Mouse (Mus musculus) urinary bladder, adult 2 months (tissue): ENCODE data around the gene Acbd4. TPM values are rescaled to one million over a fixed set of nuclear protein-coding genes. Genes with fewer than 3 reads are reported as not detected.

Source experiments
- DNase-seq: peaks from one replicate; pipeline ENCODE4 v3.0.0; 2022; ENCODE audit warnings: low spot score
- polyA plus RNA-seq: library from polyadenylated mRNA; depleted of rRNA; stranded (reverse); fragments of >200 nt; gene quantifications from 2 replicates; pipeline ENCODE4 v1.2.3, GENCODE M21; 2012

Acbd4 gene
- polyA plus RNA-seq, 1 experiment, result 59.4 TPM

DNA sequence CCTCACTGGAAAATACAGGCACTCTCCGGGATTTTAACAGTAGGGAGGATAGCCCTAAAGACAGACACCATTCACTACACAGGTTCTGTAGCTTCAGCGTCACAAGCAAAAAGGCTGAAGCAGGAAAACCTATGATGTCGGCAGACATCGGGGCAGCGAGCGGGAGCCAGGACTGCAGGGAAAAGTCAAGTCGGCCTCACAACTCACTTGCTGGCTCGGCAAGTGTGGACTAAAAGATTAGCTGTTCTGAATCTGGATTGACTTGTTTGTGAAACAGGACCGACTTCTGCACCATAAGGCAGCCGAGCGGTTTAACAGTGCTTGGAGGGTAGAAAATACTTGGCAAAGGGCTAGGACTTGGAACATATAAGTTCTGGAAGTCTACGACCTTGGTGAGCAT, 11.5 kb downstream of the Acbd4 start:
- DNase-seq, result no peak

DNA sequence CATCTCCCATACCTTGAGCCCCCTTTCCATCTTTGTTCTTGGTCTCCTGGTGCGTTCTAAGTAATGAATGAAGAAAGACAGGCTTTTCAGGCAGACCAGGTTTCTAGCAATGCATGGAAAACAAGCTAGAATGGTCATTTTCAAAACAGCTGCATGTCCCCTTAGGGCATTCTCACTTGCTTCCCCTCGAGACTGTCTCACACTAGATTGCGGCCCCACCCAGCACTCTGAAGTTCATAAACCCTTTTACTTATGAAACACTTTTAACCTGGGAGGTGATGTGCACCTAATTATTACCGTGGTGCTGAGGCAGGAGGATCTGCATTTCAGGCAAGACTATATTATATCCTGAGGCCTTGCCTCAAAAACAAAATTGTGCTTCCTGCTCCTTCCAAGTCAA, 12.3 kb downstream of the Acbd4 start:
- DNase-seq, result no peak

DNA sequence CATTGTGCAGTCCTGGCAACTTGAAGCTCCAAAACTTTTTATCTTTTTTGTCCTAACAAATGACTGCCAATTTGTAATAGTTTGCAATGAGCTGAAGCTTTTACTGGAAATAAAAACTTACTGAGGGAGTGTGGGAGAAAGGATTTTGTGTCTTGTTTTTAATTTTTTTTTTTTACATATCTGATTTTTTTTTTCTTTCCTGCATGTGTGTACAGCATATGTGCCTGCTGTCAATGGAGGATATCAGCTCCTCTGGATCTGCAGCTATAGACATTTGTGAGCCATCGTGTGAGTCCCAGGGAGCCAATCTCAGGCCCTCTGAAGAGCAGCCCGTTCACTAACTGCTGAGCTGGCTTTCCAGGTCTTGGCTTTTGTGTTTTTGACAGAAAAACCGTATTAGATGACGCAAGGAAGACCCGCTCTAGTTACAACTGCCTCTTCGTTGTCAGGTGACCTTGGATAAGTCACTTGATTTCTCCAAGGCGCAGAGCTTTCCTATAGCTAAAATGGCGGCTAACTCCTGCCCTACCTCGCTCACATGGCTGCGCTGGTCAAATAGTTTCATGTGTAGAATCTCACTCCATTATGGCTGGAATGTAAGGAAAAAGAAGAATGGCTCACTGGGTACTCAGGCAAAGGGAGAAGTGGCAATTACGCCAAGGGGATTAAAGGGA, 12.9 kb downstream of the Acbd4 start:
- no peak for DNase-seq

DNA sequence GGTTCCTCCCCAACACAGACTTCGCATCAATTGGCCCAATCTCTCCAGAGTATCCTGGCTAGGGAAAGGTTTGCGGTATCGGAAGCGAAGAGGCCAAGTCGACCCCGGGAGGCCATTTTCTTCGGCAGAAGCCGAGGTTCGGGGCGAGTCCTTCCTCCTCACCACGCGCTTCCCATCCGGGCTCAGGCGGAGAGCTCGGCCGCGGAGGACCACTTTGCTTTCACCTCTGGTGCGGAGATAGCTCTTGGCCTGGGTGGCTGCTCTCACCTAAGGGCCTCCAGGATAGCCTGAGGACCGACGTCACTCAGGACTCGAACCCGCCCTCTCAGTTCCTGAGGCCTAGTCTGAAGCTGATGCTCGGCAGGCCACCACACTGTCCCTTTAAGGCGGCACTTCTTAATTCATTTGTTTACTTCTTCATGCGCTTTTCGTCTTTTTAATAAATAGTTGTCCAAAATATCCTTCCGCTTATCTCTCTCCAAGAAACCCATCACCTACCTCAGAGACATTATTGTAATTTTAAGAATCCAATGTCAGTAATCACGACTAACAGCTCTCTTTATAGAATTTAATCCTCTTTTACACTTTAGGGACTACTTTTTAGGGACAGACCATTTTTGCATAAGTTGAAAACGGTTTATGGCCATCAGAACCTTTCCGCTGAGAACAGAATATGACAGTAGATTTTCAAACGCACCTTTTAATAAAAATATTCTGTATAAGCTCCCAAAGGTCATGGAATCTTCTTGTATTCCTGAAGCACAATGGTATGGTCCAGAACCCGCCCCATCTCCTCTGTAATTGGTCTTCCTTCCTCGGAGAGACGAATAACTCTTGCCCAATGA, 13.9 kb downstream of the Acbd4 start:
- DNase-seq, result peak; percentile 75

DNA sequence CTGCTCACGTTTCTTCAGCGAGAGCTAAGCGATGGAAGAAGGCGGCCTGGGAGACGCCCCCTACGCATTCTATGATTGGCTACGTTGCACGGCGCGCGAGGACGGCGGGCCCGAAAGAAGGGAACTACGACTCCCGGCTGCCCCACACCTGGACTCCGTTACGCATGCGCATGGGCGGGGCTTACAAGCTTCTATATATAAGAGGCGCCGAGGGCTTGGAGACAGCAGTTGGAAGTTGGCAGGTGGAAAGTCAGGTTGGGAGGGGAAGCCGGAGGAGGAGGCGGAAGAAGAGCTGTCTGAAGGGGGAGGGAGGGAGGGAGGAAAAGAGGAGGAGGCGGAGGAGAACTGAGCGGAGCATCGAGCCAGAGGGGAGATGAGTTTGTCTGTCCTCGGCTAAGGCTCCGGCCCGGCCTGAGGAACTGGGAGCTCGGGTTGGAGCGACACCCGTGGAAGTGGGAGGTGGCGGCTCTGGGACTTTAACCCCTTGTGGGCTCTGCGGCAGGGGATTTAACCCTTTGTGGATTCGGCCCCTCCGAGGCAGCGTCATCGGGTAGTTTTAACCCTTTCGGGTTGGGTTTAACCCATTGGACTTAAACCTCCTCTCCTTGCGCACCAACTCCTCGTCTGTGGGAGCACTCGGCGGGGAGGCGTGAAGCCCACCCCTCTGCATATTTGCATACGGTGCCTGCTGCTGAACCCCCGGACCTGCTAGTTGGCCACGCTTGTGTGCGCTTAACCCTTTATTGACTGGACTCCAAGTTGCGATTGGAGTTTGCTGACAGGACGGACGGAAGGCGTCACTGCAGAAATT, 14.7 kb downstream of the Acbd4 start, which contains the start of gene Hexim1:
TSS of gene Hexim1 (plus strand) at position 224 of the 811 bp plus-strand sequence.
- peak; percentile 99 for DNase-seq

DNA sequence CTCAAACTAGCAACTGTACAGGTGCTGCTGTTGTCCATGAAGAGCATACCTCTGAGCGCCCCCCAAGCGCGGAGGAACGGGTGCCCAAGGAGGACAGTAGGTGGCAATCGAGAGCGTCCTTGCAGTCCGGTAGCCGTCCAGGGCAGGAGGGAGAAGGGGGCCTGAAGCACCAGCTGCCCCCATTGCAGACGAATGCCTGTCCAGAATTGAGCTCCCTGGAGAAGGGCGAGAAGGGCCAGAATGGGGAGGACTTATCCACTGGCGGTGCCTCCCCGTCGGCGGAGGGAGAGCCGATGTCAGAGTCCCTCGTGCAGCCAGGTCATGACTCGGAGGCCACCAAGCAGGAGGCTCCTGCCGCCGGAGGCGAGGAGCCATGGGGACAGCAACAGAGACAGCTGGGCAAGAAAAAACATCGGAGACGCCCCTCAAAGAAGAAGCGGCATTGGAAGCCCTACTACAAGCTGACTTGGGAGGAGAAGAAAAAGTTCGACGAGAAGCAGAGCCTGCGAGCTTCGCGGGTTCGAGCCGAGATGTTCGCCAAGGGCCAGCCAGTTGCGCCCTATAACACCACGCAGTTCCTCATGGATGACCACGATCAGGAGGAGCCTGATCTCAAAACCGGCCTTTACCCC, 15.6 kb downstream of the Acbd4 start:
- DNase-seq, result peak; percentile 68

DNA sequence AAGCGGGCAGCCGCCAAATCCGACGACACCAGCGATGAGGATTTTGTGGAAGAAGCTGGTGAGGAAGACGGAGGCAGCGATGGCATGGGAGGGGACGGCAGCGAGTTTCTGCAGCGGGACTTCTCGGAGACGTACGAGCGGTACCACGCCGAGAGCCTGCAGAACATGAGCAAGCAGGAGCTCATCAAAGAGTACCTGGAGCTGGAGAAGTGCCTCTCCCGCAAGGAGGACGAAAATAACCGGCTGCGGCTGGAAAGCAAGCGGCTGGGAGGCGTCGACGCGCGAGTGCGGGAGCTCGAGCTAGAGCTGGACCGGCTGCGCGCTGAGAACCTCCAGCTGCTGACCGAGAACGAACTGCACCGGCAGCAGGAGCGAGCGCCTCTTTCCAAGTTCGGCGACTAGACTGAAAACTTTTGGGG, 16.1 kb downstream of the Acbd4 start:
- peak; percentile 58 for DNase-seq

DNA sequence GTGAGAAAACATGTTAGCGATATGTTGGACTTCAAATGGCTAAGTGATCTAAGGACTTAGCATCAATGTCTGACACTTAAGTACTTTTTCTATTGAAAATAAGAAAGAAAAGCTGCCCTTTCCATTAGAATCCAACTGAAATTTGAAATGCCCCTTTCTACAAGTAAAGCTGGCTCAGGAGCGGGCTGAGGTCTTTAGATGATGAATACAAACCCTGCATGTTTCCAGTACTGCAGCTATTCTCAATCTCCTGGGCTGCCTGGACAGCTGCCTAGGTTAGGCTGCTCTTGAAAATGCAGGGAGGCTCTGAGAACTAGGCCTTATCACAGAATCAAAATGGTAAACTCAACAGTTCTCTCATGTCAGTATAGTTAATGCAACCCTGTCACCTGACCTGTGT, 17.4 kb downstream of the Acbd4 start:
- DNase-seq, result no peak

DNA sequence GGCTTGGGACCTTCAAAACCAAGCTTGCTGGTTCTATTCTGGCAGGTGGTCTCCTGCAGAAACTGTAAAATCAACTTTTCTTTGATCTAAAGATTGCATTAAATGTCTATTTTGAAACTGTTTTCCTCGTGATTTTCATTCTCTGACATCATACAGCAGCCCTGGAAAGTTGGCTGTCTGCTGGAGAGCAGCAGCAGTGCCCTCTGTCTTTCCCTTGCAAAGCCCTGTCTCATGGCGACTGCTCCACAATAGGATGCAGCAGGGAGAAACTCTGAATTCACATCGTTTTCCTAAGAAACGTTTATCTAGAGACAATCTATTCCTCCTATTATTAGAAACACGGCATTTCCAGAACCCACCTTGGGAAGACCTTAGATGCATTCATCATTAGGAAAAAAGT, 18.1 kb downstream of the Acbd4 start:
- DNase-seq, result no peak

DNA sequence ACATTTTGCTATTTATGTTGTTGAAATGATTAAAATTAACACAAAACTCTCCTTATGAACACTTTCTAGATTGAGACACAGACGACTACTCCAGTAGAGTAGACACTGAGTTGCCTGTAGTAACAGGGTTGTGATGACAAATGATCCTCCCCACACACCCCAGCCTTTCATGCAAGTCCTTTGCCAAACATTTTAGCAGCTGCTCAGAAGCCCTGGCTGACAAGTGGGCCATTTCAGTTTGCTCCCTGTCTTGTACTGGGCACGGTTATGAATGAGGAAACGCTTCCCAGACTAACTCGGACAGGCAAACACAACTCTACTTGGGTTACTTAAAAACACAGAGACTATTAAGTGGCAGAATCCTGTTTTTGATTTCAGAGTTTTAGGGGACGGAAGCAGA, 18.8 kb downstream of the Acbd4 start:
- no peak for DNase-seq

DNA sequence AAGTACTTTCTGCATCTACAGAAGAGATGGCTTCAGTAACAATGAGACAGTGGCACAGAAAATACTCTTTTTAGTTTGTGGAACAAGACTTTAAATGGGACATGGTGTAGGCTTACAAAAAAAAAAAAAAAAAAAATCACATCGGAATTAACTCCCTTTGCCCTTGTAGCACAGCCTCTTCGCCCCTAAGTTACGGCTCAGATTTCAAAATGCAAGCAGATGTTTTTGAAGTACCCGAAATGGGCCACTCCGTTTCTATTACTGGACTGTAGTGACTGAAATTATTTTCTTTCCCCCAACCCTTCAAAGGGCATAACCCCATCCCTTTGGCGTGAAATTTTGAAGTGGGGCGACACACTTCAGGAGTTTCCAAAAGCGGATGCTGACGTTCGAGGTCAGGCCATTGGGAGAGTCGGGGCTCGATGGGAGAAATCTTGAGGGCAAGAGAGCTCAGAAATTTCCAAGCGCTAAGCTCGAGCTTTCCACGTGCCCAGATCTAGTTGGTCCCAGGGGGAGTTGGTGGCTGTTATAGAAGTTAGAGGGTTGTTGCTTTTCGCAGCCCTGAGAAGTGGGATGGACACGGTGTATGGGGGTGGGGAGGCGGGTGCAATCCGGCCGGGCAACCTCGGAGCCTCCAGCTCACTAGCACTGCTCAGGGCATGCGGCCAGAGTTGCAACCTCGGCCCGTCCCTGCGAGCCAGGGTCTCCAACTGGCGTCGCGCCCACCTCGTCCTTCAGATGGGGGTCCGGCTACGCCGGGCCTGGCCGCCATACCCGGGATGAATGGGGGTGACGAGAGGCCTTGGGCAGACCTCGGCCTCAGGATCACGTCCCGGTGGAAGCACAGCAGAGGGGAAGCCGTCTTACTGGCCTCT, 30.5 kb downstream of the Acbd4 start, which contains the start of gene Hexim2:
TSS of gene Hexim2 (plus strand) at position 729 of the 875 bp plus-strand sequence.
- DNase-seq, result peak; percentile 72

DNA sequence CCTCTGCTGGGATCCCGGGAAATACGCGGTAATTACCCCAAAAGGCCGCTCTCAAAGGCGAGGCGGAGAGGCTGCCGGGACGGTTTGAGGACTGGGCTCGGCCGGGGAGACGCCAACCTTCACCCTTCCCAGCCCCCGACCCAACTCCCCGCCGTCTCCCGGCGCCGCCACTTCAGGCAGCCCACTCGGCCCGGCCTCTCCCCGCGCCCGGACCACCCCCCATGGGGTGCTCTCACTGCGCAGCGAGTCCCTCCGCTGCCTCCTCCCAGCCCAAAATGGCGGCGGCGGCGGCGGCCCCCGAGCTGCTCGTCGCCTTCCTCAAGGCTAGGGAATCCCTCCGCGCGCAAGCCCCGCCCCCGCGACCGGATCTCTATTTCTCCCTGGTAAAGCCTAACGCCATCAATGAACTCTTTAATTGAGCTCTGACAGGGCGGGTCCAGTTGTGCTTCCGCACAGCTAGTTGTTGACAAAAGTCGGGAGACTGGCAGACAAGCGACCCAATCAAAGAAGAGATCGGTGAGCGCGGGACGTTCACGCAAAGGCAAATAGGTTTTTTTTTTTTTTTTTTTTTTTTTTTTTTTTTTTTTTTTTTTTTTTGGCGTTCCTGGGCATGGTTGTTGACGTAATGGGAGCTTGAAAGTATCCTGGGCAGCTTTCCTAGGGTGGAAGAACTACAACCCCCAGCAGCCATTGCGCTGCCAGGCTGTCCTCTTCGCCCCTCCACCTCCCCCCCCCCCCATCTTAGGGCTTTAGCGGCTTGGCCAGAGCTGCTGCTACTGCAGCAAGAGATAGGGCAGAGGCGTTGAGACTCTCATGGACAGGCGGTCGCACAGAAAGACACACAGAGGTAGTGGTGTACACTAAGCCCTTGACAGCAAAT, 31.3 kb downstream of the Acbd4 start:
- peak; percentile 99 for DNase-seq

DNA sequence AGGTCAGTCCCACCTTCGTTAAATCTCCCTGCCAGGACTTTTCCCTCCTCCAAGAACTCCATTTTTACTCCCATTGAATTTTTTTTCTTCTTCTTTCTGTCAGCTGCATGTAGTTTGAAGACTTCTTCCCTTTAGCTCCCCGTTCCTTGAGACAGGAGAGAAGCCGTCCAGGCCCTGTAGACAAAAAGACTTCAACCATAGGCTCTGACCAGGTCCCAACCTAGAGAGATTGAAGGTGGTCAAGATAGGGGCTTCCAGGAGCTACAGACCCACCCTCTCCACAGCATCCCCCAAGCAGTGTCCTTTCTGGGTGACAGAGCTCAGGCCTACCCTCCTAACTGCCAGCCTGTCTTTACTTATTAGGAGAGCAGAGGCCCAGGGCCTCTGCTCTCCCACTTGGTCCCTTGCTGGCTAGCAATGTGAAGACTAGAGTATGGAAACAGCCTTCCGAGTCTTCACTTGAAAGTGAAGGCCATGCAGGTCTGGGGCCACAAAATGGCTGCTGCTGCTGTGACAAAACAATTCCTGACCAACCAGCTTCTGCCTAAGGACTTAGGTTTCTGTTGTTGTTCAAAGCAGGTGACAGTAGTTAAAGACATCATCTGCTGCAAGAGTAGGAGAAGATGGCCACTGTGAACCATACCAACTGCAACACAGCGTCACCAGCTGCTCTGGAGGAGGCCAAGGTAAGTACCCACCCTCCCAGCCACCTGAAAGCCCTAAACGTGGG, 32.1 kb downstream of the Acbd4 start:
- DNase-seq, result no peak

DNA sequence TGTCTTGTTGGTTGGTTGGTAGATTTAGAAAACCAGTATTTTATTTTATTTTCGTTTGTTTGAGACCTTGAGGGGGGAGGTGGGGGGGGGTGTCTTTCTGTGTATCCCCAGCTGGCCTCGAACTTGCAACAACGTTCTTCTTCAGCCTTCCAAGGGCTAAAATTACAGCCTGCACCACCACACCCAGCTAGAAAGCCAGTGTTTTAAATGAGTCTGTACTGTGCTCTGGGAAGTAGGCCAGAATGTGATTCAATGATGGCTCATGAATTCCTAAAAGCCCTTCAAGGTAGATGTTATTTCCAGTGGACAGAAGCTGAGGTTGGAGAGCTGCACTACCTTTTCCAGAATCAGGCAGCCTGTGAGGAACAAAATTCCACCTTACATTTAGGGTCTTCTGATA, 32.7 kb downstream of the Acbd4 start:
- no peak for DNase-seq

DNA sequence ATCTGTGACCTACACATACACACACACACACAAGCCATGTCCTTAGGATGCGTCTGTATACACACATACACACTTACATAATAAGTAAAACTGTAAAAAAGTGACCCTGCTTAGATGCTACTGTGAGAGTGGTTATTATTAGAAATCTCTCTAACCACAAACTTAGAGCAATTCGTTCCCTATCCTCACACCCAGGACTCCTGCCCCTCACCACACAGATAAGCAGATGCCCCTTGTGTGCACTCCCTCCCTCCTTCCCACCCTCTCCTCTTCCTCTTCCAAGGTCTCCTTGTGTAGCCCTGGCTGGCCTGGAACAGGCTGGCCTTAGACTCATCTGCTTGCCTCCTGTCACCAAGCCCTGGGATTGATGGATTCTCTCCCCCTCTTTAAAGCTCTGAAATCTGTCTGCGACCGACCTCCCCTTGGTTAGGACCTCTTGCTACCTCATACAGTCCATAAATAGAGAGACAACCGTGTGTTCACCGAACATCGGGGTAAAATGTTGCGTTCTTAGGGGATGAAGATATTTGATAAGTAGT, 34.6 kb downstream of the Acbd4 start:
- DNase-seq, result no peak

DNA sequence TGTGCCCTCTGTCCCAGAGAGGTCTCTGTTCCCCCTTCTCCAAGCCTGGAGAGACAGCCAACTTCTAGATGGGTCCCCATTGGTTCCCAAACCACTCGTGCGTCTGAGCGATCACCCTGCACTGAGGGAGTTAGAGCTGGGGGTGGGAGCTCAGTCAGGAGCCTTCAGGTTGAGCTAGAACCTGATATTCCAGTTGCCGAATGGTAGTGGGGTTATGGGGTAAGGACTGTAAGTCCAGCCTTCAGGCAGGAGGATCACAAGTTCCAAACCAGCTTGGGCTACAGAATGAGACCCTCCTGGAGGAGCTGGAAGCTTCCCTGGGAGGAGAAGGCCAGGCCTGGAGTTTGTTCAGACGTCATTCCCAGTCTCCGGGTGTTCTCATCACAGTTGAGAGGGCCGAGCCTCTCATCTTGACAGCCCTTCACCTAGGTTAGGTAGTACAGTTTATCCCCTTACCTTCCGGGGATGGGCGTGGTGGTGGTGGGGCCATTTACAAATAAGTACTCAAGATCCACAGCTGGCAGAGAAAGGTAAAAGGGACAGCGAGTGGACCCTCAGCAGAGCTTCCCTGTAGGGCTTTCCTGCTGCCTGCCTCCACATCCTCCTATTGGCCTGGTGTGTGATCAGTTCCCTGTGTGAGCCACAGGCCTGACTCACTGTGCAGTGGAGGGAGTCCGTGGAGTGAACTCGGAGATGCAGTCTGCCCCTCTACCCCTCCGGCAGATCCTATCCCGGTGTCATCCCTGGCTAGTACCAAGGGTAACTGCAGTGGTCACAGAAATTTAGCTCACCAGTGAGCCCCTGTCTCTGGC, 38.7 kb downstream of the Acbd4 start:
- DNase-seq, result no peak

DNA sequence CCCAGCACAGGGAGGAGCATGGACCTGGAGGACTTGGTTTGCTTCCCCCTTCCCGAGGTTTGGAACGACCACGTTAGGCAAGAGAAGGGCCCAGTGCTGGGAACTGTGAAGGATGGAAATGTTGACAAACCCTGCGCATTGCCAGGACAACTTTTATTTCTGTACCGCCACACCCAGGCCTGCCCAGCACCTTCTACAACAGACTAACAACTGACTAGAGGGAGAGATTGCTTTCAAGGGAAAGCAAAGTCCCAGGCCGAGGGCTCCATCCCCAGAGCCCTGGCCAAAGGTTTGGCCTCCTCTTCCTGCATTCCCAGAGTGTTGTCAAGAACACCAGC, 39.2 kb downstream of the Acbd4 start:
- DNase-seq, result no peak
